Mouse (Mus musculus) urinary bladder, adult 2 months (tissue): ENCODE results near the gene Ermard. TPM values are rescaled to one million over a fixed set of nuclear protein-coding genes. Genes with fewer than 3 reads are reported as not detected.
"Not testable (repeated sequence)": the region's sequence is repeated elsewhere in the genome, so short reads cannot be mapped to it uniquely, and the experiment has no call there.

ENCODE experiments used
- DNase-seq: peaks from one replicate; pipeline ENCODE4 v3.0.0; 2022; ENCODE audit warnings: low spot score
- polyA plus RNA-seq: library from polyadenylated mRNA; depleted of rRNA; stranded (reverse); fragments of >200 nt; gene quantifications from 2 replicates; pipeline ENCODE4 v1.2.3, GENCODE M21; 2012; rRNA removed

Gene Ermard
- polyA plus RNA-seq, result 84.8 and 102 TPM in 2 replicates

- not testable (repeated sequence) for DNase-seq
Measured at GRCm38 (mm10) chr17:15041175-15041729, at the start of gene Ermard, which contains the start of the genes Tcte3 and Gm3448. Gene Ermard (plus strand): TSS chr17:15041208. Gene Tcte3 (minus strand): TSS chr17:15041488. Gene Gm3448 (minus strand): TSS chr17:15041537.

- not testable (repeated sequence) for DNase-seq
Measured at GRCm38 (mm10) chr17:14992522-14993138, 48.4 kb upstream of the Ermard start.

- not testable (repeated sequence) for DNase-seq
Measured at GRCm38 (mm10) chr17:14993139-14993832, 47.7 kb upstream of the Ermard start.

- DNase-seq, result not testable (repeated sequence)
Measured at GRCm38 (mm10) chr17:14994140-14994539, 46.9 kb upstream of the Ermard start.

GRCm38 (mm10) chr17:15000047-15000446 is 41.0 kb upstream of the Ermard start:
- DNase-seq, result not testable (repeated sequence)

GRCm38 (mm10) chr17:15009088-15009487 is 31.9 kb upstream of the Ermard start:
- DNase-seq, result not testable (repeated sequence)

GRCm38 (mm10) chr17:15009706-15010413 is 31.1 kb upstream of the Ermard start, which contains the start of gene Gm3435:
Gene Gm3435 (plus strand): TSS chr17:15010176.
- DNase-seq, result not testable (repeated sequence)

- DNase-seq, result peak; percentile 20
Measured at GRCm38 (mm10) chr17:15021503-15022220, 19.3 kb upstream of the Ermard start.

- DNase-seq, result not testable (repeated sequence)
Measured at GRCm38 (mm10) chr17:15023878-15024492, 17.0 kb upstream of the Ermard start.

GRCm38 (mm10) chr17:15024502-15025193 is 16.4 kb upstream of the Ermard start:
- not testable (repeated sequence) for DNase-seq

GRCm38 (mm10) chr17:15025513-15025912 is 15.5 kb upstream of the Ermard start:
- not testable (repeated sequence) for DNase-seq

- not testable (repeated sequence) for DNase-seq
Measured at GRCm38 (mm10) chr17:15031414-15031813, 9.6 kb upstream of the Ermard start.

GRCm38 (mm10) chr17:15040455-15040854 is 553 bp upstream of the Ermard start:
- DNase-seq, result not testable (repeated sequence)

- not testable (repeated sequence) for DNase-seq
Measured at GRCm38 (mm10) chr17:15050338-15050737, 9.3 kb downstream of the Ermard start.

- DNase-seq, result not testable (repeated sequence)
Measured at GRCm38 (mm10) chr17:15052766-15053165, 11.8 kb downstream of the Ermard start.

- DNase-seq, result not testable (repeated sequence)
Measured at GRCm38 (mm10) chr17:15053183-15053828, 12.3 kb downstream of the Ermard start.

GRCm38 (mm10) chr17:15053829-15054200 is 12.8 kb downstream of the Ermard start:
- not testable (repeated sequence) for DNase-seq

- DNase-seq, result no peak
Measured at GRCm38 (mm10) chr17:15055925-15056324, 14.9 kb downstream of the Ermard start.

- no peak for DNase-seq
Measured at GRCm38 (mm10) chr17:15058161-15058591, 17.2 kb downstream of the Ermard start.

GRCm38 (mm10) chr17:15059646-15060045 is 18.6 kb downstream of the Ermard start:
- DNase-seq, result no peak
